Mouse (Mus musculus): ENCODE measurements around the gene Ace. TPM values are rescaled to one million over a fixed set of nuclear protein-coding genes. Genes with fewer than 3 reads are reported as not detected.
A peak's percentile ranks its signal among the peaks of the same experiment; 100 is the strongest.

Ace gene
- total RNA-seq (2015; ENCODE audit: low replicate concordance) = 1.8 and 2.1 TPM in 2 replicates
- 1.1 and 1.2 TPM in 2 replicates for total RNA-seq (2017; ENCODE audit: low replicate concordance)

DNA sequence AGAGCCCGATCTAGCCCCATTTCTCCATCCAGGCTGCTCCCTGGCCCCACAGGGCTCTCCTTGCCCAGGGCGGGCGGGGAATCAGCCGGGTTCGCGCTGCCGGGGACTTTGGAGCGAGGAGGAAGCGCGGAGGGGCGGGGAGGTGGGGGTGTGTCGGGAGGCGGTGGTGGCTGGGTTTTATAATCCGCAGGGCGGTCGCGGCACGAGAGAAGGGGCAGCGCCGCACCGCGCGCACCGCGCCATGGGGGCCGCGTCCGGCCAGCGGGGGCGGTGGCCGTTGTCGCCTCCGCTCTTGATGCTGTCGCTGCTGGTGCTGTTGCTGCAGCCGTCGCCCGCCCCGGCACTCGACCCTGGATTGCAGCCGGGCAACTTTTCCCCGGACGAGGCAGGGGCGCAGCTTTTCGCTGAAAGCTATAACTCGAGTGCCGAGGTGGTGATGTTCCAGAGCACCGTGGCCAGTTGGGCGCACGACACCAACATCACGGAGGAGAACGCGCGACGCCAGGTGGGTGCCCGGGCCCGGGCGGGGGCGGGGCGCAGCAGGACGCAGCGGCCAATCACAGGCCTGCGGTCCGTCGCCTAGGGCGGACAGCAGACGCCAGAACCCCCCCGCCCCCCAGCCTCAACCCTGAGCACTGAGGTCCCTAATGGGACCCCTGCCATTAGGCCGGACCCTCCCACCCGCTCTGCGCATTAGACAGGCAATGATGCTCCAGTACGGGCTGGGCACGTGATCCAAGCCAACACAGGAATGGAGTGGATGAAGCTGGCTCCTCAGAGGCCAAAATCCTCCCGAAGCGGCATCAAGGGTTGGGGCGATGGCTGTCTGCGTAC is at the start of gene Ace:
Ace (plus strand) TSS at position 205 of the 834 bp plus-strand sequence.
- no peak for ATAC-seq (replicated peaks; ENCODE audit: low FRiP score, poor library complexity, severe bottlenecking)

DNA sequence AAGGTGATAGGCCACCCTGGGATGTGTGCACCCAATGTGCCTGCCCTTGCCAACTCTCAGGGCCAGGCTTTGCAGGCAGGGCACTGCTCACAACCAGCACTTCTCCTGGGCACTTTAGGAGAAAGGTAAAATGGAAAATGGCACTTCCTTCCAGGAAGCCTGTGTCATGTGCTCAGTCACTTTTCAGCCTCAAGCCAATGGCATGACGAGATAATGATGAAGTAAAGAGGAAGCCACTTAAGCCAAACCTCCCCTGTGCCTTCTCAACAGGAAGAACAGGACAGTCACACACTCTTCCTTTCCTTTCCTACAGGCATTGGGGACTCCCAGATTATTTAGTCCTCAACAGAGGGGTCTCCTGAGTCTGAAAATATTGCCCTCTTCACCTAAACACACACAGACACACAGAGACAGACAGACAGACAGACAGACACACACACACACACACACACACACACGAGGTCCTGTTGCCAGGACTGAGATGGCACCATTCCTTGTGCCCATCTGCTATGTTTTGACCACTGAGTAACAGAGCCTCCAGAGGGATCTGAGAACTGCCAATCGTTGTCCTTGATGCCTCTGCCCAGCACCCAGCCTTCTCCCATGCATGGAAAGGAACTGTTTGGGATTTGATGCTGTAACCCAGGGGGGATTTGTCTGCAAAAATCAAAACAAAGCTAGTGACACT is 47.5 kb upstream of the Ace start:
- ATAC-seq (replicated peaks; ENCODE audit: low FRiP score, poor library complexity, severe bottlenecking) = no peak

DNA sequence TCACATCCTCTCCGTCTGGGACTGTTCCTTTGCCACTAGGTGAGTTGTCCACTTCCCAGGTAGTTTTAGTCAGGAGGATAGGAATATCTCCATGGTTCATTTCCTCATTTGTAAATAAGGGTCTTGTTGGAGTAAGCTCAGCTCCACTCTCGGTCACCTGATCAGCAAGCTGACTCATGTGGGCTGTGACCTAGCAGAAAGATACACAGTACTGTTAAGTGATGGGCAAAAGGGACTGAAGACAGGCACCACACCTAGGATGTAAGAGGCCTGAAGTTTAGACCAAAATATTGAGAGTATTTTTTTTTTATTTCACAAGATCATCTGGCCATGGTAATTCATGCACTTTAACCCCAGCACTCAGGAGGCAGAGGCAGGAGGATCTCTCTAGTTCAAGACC is 46.9 kb upstream of the Ace start:
- ATAC-seq (replicated peaks; ENCODE audit: low FRiP score, poor library complexity, severe bottlenecking) = 0 out of 2 replicates have a peak, but pooled peaks have one; percentile 43

DNA sequence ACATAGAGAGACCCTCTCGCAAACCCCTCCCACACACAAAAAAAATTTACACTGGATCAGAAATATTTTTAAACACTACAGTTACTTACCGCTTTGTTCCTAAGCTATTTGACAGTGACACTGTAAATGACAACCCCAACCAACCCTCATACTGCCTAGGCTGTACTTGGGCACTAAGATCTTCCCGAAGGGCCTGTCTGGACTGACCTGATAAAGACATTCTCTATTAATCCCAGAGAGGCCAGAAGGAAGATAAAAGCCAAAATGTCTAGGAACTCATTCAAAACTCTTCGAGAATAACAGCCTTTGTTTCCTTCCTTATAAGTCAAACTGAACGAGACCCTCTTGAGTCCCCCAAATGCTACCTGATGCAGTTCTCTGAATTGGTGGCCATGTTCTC is 46.5 kb upstream of the Ace start:
- ATAC-seq (replicated peaks; ENCODE audit: low FRiP score, poor library complexity, severe bottlenecking) = 0 out of 2 replicates have a peak, but pooled peaks have one; percentile 44

DNA sequence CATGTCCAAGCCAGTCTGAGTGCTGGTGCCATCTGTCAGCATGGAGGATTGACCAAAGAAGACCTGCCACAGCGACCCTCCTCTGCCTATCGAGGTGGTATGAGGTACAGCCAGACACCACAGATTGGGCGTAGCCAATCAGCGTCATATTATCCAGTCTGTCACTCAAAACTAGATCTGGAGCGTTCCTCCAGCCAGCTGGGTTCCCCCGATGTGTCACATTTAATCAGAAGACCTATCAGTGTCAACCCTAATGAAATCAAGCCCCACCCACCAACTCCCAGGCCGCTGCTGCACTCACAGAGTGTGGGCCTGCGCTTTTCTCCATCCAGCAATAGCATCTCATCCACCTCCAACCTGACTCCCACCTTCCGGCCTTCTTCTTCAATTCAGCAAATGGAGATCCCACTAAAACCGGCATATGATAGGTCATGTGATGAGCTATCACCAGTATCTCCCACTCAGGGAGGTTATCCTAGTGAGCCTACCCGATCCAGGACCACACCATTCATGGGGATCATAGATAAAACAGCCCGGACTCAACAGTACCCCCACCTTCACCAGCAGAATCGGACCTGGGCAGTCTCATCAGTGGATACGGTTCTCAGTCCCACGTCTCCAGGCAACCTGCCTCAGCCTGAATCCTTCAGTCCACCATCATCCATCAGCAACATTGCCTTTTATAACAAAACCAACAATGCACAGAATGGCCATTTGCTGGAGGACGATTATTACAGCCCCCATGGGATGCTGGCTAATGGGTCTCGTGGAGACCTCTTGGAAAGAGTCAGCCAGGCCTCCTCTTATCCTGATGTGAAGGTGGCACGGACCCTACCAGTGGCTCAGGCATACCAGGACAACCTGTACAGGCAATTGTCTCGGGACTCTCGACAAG is 44.7 kb upstream of the Ace start:
- no peak for ATAC-seq (replicated peaks; ENCODE audit: low FRiP score, poor library complexity, severe bottlenecking)

DNA sequence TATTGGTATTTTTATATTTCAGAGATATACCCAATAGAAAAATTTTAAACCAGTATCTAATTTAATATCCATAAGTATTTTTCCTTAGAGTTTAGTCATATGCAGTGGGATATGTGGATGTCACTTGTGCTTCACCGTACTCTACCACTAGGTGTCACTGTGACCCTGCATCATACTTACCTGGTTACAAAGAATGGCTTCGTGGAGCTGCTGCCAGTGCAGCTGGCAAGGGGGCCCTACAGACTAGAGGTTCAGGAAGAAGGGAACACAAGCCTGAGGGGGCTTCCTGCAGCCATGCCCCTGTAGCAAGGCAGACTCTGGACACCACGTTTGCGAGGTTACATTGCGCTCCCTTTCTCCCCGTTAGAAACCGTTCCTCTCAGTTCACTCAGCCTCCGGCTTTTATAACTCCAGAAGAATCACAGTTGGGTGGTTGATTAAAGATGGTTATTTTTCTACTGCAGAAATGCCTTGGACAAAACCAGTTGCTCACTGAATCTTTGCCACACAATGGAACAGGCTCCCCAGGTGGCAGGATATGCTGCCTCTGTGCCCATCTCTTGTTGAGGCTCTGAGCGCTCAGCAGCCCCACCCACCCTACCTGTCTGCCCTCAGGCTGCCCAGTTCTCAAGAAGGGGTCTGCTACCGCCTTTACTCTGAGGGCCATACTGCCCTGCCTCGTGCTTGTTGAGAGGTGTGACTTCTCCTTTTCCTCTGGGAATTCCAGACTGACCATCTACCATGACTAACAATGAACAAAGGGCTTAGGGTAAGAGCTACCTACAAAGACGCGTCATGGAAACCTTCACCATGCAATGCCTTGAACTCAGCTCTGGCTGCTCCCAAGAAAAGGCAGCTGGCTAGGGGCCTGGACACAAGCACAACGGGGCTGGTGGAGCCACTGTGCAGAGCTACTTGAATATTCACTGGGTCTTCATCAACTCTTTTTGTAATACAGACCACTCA is 40.4 kb upstream of the Ace start:
- peak; percentile 78 for ATAC-seq (replicated peaks; ENCODE audit: low FRiP score, poor library complexity, severe bottlenecking)

DNA sequence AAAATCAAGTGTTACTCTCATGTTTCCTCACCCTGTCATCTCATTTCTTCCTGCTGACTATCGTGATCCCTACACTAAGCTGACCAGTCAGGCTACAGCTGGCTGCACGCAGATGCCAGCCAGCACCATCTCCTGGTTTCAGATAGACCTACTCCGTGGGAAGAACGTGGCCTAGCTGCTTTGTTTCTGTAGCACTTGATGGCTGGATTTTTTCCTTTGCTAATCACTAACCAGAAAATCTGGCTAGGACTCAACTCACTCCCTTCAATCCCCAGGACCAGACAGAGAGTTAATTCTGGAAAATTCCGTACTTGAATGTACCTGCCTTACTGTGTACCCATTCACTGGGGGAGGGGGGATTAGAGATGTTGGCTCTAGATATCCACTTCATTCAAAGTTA is 39.6 kb upstream of the Ace start:
- no peak for ATAC-seq (replicated peaks; ENCODE audit: low FRiP score, poor library complexity, severe bottlenecking)

DNA sequence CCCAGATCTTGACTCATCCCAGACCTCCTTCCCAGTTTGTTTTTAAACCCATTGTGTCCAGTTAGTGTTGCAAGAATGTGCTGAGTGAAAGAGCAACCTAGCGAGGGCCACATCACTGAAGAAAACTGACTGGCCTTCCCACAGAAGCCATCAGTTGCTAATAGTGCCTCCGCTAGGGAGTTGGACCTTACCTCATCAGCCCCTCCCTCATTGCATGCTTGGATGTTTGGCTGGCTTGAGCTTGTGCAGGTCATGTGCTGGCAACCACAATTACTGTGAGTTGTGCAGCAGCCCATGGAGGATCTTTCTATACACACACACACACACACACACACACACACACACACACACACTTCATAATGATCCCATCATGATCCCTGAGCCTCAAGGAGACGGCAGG is 36.4 kb upstream of the Ace start:
- no peak for ATAC-seq (replicated peaks; ENCODE audit: low FRiP score, poor library complexity, severe bottlenecking)

DNA sequence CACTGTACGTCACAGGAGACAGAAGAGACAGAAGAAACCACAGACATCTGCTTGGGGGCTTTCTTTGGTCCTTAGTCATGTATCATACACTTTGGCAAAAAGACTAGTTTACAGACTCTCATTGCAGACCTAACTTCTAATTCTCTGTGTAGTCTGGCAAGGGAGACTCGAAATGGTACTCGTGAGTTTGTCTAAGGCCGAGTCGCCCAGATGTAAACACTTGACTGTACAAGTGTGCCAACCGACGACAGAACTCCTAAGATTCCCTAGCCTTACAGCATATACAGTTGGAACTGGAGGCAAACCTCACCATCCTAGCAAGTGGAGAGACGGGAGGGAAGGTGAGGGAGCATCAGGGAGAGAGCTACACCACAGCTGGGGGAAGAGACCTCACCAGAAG is 34.0 kb upstream of the Ace start:
- ATAC-seq (replicated peaks; ENCODE audit: low FRiP score, poor library complexity, severe bottlenecking) = no peak

DNA sequence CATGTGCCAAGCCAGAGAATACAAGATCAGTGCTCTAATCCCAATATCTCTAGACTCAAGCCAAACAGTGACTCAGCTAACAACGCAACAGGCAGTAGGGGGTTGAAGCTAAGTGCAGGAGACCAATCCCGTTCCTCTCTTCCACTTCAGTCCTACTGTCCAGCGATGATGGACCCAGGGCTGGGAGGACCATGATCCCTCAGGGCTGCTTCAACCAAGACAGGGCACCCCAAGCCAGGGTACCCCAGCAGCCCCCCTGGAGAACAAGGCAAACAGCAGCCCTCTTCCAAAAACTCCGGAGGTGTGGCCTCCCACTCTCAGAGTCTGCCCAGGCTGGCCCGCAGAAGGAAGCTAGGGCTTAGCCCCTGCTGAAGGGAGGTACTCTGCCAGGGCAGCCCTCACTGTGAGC is 33.4 kb upstream of the Ace start:
- no peak for ATAC-seq (replicated peaks; ENCODE audit: low FRiP score, poor library complexity, severe bottlenecking)

DNA sequence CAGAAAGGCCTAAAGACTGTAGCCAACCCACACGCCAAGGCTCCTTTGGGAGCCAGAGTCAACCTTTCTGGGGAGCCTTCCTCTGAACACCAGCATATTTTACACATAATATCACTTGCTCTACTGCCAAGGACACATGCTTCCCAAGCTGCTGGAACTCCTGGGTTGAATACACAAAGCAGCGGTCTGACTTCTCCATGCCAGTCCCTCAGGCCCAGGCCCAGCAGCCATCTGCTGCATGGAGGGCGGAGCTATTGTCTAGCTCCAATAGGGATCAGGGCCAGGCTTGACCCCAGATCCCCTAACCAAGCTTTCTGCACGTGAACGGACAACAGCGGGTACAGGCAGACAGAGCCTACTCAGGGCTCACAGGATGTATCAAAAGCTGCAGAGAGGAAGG is 32.9 kb upstream of the Ace start:
- ATAC-seq (replicated peaks; ENCODE audit: low FRiP score, poor library complexity, severe bottlenecking) = no peak

DNA sequence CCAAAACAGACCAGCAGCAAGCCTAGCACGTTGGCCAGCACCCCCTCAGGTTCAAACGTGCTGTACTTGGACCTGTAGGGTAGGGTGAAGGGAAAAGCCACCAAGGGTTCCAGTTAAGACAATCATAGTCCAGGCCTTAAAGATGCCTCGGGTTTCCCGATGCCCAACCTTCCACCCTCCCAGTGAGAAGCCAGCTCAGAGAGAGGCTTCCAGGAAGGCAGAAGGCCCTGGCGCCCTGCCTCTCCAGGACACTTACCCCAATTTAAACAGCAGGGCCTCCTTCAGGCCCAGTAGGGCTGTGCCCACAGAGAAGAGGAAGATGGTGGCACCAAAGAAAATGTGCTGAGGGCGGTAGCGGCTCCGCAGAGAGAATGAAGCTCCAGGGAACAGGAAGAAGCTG is 32.2 kb upstream of the Ace start:
- ATAC-seq (replicated peaks; ENCODE audit: low FRiP score, poor library complexity, severe bottlenecking) = no peak

DNA sequence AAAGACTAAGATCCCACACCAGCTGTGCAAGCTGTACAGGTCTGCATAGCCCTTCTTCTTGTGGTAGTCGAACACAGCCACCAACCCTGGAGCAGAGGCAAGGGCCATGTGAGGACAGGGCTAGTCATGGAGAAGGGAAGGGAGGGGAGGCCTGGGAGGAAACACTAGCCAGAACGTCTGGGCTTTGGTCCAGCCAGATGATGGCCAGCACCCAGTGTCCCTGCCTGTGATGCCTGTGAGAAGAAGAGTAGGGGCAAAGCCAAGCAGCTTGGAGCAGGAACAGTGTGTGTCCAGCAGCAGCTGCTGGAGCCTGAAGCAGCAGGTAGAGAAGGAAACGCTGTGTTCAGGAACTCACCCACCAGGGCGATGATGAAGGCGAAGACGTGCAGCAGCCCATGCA is 31.5 kb upstream of the Ace start:
- ATAC-seq (replicated peaks; ENCODE audit: low FRiP score, poor library complexity, severe bottlenecking) = no peak

DNA sequence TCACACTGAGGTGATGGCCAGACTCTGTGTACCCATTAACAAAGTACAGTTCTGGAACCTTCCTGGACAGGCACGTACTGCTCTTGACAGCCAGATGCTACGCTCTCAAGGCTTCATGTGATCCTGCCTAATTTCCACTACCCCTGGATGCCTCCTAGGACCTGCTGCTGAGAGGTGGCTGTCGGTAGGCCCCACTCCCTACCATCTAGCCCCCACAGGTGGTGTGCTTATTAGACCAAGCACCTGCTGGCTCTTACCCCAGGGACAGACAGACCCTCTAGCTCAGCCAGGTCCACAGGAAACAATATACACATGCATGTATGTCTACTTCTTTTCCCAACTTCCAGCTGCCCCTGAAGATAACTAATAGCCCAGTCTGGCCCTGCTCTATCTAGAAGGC is 30.8 kb upstream of the Ace start:
- ATAC-seq (replicated peaks; ENCODE audit: low FRiP score, poor library complexity, severe bottlenecking) = no peak

DNA sequence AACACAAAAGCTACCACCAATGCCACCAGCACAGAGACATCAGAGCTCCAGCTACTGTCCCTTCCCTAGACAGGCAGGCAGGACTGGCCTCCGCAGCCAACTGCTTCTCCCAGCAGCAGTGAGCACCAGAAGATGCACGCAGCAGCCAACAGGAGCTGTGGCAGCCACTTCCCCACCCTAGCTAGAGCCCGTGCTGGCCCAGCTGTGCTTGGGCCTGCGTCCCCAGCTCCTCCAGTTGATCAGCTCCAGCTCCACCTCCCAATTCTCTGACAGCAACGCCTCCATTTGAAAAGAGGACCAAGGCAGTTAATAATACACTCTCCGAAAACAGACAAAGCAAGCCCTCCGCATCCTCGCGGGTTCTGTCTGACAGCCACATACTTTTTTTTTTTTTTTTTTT is 29.0 kb upstream of the Ace start:
- ATAC-seq (replicated peaks; ENCODE audit: low FRiP score, poor library complexity, severe bottlenecking) = no peak

DNA sequence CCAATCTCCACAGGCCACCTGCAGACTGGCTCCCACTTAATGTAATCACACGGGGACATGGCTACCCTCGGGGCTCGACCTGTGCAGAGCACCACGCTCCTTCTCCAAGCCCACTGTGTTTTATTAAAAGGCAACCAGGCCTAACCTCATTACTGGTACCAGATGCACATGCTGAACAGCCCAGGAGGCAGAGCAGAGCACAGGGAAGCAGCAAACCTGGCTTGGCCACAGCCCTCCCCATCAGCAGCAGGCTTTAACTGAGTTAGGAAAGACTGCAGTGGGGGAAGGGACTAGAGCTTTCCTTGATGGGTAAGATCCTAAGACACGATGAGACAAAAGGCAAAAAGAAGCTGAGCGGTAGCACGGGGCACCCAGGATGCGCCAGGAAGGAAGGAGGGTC is 25.8 kb upstream of the Ace start:
- ATAC-seq (replicated peaks; ENCODE audit: low FRiP score, poor library complexity, severe bottlenecking) = no peak

DNA sequence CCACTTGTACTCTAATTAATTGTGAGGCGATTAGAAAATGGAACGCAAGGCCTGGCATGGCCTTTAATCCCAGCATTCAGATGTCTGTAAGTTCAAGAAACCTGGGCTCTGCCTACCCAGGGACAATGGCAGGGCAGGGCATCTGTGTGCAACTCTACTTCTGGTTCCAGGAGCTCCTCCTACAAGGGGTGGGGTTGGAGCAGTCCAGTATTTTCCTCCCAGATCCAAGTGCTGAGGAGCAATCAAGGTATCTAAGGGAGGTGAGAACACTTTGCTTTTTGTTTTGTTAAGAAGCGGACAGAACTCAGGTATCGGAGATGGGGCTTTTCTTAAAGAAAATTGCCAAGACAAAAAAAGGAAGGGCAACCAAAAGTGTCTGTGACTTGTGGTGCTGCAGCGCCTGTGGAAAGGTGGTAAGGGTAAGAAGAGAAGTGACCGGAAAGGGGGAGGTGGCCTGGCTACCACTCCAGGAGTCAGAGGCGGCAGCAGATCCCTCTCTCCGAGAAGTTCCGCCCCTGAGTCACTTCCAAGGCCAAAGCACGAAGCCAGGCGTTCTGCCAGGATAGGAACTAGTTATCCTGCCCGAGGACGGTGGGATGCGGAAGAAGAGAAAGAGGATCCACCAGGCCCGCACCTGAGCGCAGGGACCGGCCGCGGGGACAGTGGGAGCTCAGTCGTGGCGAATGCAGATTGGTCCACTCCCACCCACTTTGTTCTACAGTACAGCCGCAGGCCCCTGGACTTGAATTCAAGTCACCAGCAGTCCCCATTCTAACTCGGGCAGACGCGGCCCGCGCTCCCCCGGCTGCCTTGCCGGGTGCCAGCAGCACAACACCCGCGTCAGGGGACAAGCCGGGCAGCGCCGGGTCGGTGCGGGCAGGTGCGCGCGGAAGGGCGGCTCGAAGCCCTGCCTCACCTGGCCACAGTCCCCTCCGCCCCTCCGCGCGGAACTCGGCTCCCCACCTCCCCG is 24.3 kb upstream of the Ace start:
- no peak for ATAC-seq (replicated peaks; ENCODE audit: low FRiP score, poor library complexity, severe bottlenecking)

DNA sequence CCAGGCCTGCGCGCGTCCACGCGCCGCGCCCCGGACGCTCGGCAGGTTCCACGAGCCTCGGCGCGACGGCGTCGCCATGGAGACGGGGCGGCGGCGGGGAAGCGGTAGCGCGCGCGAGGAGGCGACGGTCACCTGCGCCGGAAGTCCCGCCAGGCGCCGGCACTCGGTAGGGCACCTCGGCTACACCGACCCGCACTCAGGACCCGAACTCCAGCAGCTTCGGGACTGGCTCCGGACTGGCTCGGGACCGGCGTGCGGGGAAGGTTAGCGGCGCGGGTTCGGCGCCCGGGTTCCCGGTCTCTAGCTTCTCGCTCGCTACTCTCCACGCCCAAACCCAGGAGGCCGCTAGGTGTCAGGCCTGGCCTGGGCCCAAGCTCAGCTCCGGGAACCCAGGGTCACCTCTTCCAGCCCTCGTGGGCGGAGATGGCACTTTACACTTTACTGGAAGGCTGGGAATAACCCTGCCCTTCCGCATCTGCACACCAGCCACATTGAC is 23.6 kb upstream of the Ace start:
- 0 out of 2 replicates have a peak, but pooled peaks have one; percentile 30 for ATAC-seq (replicated peaks; ENCODE audit: low FRiP score, poor library complexity, severe bottlenecking)
